Mouse (Mus musculus) adrenal gland, postnatal 36 days (tissue): ENCODE measurements at regions not wholly inside any gene's neighbourhood (a gene's known extent, or its start where the extent isn't known, plus 50 kb on each side); places are given as distances from the start of the nearest gene placed in this dataset.

ENCODE experiments used
- DNase-seq, 2 experiments: peaks; one replicate each; pipeline ENCODE4 v3.0.0; 2021; ENCODE audit warnings: mixed read lengths in 1 of 2

DNA sequence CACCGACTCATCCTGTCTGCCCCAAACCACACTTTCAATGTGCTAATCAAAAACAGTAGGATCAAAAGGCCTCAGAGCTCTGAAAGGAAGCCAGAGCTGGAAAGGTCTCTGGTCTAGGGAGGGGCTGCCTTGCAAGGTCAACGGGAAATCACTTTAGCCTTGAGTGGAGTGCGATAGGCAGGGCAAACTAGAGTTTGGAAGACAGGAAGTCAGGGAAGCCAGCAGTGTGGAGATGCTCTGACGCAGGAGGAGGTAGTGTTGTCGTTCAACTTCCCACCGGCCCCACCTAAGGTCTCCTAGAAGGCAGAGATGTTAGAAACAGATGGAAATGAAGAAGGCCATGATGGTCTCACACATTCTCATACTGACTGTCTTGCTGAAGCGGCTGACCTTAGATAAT, 52.0 kb upstream of the Trp53i11 start:
- DNase-seq = peak; percentile 62 to 69

DNA sequence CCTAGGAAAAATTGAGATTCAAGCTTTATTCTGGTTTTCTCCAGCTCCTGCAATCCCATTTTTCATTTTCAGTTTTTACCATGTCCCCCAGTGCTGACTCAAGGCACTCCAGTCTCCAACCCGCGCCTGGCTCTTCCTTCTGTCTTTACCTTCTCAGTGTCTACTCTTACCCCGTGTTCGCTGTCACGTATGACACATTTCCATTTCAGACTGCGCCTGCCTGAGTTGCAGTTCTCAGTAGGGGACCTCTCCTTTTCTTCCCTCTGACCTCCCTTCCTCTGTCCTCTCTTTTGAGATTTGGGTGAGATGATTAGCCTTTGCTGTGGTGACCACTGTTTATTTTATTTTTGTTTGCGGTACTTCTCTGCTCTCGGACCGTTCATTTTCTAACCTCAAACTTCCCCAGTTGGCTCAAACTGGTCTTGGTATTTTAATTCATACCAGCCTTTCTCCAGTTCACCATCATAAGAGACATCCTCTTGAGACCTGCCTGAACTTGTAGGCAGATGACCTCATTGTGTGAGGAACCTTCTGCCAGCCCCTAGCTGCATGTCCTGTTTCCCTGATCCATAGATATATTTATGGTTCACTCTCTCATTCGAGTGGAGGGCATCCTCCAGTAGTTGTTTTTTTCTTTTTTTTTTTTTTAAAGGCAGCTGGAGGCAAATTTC, 53.9 kb upstream of the Trp53i11 start:
- no peak for DNase-seq

DNA sequence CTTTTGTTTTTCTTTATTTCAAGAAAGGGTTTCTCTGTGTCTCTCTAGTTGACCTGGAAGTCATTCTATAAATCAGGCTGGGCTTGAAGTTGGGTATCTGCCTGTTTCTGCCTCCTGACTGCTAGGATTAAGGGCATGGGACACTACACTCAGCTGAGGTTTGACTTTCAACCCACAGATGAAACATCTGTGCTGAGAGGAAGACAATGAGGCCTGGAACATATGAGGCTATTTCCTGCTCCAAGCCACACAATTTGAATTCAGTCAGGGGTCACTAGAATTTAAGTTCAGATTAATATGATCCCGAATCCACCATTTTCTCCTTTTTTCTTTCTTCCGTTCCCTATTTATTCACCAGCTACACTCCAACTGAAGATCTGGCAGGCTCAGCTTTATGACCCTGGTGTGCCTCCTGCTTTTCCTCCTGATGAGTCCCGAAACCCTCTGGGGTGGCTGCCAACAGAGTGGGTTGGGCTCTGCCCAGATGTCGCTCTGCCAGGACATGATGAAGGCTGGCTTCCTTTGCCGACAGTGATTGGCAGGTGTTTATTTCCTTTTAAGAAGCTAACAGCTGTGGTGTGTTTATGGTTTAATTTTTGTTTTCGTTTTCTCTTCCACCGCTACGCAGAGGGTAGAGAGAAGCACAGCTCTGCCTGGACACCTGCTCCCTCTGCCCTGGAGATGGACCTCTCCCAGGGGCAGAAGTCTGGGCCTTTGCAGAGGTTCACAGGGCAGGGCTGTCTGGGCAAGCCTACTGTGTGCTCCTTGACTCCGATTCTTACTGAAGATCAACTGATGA, 55.3 kb upstream of the Trp53i11 start:
- peak; percentile 87 to 88 for DNase-seq

DNA sequence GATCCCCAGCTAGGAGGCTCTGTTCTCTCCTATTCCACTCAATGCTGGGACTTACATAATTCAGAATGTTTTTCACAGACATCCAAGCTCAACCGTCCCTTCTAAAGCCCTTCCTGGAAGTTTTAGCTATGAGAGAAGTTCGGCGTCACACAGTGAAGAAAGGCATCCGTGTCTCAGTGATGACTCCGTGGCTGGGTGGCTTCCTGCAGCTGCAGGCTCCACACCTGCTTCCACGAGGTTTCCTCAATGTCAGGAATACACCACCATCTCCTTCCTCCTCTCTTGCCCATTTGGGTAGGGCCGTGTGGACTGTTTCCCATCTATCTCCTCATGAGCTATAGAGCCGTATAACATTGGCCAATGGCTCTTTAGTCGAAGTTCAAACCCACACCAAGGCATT, 56.1 kb upstream of the Trp53i11 start:
- no peak for DNase-seq

DNA sequence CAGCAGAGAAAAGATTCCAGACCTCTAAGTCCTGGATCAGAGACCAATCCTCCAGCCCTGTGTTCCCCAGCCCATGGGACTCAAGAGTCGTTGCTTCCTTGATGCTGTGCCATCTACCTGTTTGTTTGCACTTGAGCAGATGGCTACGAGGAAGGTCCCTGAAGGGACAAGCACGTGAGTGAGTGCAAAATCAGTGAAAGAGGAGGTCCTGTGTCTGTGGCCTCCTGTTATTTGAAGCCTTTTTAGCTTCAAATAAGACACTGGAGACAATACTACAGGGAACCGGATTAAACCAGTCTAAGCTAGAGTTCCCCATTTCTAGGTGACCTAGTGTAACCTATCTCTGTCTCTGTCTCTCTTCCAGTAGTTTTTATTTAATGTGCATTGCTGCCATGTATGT, 58.2 kb upstream of the Trp53i11 start:
- no peak for DNase-seq

DNA sequence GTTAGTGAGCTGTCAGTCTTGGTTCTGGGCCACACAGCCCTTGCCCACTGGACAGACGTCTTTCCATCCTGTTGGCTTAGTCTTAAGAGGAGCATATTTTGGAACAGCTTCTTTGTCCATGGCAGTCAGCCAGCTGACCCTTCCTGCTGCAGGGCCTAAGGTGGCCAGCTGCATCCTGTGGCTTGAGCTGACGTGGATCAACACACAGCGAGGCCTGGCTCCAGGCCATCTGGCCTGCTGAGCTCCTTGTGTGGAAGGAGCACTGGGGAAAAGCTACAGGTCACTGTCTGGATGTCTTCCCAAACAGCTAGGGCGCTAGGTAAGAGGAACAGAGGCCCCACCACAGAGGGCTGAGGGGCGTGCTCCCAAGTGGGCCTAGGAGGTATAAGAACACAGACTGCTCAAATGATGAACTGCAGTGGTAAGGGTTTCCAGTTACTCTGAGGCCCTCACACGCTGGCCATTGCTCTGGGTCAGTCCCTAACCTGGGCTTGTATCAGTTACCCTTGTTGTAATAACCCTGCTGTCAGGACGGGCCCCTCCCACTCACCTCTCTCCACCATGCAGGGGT, 60.7 kb upstream of the Trp53i11 start:
- DNase-seq = peak; percentile 83 to 87

DNA sequence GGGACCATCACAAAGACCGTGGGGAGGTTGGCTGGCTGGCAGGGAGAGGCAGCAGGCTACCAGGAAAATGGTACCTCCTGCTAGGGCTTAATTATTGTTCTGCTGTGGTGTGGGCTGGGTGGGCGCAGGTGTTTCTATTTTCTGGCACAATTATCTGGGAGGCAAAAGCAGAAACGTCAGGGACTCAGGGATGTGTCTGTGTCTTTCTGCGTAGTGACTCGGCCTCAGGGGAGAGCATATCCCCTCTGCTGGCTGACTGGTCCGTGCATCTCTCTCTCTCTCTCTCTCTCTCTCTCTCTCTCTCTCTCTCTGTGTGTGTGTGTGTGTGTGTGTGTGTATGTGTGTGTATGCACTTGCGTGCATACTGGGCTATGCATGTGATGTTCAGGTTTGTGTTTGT, 61.2 kb upstream of the Trp53i11 start:
- DNase-seq = no peak

DNA sequence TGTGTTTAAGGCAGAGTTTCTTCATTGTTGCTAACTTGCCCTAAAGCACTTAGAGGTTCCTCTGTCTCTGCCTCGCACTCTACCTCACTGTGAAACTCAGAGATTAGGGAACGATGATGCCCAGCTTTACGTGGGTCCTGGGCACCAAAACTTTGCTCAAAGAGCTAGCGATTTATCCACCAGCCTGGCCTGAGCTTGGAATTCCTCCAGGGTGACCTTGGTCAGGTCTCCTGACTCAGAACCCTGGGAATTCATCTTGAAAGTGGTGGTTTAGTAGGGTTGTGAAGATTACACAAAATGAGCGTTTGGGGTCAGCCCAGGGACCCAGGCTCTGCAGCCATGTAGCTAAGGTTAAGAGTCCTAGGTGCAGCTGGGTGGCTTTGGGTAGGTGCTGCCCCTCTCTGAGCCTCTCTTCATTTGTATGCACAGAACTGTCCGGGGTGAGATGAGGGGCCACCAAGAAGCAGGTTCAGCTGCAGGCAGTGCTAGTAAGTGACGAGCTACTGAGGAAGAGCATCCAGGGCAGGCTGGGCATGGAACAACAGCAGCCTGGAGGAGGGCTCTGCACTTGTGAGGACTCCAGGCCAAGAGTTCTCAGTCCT, 62.4 kb upstream of the Trp53i11 start:
- peak; percentile 56 to 62 for DNase-seq

DNA sequence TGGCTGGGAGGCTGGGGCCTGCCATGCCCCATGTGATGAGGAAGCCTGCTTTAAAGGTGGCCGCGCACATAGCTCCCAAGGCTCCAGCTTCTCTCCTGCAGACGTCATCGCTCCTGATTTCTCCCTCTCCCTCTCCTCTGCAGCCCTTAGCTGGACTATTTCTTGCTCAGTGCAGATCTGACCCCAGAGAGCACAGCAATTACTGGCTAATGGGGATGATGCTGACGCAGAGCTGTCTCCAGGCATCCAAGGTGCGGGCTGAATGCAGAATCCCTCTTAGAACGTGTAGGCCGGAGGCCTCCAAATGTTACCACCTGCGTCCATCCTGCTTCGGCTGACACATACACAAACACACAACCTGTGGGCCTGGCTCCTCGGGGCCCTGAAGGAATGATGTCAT, 63.5 kb upstream of the Trp53i11 start:
- DNase-seq = no peak

DNA sequence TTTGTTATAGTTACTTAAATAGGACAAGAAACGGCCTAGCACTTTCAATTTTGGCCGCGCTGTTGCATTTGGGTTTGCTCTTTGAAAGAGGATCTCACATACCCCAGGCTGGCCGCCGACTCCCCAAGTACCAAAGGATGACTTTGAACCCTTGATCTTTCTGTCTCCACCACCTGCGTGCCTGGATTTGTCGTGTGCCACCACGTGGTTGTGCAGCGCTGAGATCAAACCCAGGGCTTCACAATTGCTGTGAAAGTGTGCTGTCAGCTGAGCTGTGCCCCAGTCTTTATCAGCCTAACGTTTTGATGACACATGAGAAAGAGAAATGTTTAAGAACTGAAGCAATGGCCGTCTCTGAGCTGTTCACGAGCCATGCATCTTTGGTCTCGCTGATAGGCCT, 67.0 kb upstream of the Trp53i11 start:
- DNase-seq = no peak

DNA sequence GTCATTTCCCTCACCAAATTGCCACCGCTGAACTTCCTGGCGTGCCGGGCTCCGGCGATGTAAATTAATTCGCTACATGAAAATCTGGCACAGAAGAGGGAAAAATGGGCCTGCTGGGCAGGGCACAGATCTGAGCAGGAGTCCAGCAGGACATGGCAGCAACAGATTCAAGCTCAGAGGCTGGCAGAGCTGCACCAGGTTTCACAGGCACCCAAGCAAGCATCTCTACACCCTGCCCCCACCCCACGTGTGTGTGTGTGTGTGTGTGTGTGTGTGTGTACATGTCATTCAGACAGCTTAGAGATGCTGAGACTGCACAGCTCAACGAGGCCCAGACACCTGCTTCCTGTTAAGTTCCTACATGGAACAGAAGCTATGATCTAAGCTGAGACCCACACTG, 68.3 kb upstream of the Trp53i11 start:
- DNase-seq = no peak

DNA sequence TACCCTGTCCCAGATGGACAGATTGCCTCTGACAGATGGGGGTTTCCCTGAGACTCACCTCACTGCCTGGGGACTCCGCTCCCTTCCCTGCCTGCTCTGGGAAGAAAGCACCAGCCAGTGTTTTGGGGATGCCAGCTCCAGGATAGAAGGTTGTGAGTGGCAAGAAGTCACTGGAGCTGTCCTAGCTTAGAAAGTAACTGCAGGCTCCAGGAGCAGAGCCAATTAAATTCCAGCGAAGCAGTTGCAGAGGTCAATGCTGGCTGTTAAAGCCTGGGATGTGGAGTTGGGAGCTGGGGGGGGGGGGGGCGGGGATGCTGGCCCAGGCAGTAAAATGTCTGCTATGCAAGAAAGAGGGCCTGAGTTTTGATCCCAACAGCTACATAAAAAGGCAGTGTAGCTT, 69.3 kb upstream of the Prdm11 start:
- no peak for DNase-seq

DNA sequence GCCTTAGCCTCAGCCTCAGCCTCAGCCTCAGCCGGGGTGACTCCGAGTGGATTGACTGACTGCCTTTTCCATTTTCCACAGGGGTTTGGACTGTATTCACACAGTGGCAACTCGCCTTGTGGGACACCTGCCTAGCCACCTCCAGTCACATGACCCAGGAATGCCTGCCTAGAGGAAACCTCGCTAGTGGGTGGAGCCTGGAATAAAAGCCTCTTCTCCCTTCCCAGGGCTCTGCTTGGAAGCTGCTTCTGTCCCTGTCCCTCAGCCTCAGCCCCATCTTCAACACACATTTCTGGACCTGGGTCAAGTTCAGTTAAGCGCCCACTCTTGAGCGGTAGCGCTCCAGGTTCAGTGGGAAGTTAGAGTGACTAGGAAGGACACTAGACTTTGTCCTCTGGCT, 68.0 kb upstream of the Prdm11 start:
- DNase-seq = no peak

DNA sequence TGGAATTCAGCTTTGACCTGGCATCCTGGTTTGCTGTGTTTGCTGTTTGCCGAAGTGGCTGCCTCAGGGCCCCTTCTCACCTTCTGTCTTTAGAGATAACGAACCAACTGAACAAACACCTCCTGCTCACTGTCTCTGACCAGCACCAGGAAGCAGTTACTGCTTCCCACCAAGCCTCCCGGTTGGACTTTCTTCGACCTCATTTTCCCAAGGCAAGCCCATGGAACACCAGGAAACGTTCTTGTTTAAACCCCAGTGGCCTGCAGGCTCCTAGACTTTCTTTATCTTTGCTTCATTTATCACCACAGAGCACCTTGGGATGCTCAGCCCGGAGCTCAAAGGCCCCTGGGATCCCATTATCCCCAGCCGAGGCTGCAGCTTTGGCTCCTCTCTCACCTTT, 66.4 kb upstream of the Prdm11 start:
- no peak for DNase-seq

DNA sequence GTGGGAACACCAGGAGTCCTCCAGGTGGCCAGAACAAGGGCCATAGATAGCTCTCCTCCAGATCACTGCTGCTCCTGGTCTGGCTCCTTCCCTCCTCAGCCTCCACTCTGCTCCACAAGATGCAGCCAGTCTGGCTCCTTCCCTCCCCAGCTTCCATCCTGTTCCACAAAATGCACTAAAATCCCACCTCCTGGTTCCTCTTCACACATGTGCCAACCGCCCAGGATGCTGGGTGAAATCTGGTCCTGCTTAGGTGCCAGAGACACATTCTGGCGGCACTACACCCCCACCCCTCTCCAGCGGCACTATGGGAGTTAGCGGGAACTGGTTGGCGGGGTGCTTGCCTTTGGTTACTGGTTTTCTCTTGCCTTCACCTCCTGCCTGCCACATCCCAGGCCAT, 64.9 kb upstream of the Prdm11 start:
- DNase-seq = no peak

DNA sequence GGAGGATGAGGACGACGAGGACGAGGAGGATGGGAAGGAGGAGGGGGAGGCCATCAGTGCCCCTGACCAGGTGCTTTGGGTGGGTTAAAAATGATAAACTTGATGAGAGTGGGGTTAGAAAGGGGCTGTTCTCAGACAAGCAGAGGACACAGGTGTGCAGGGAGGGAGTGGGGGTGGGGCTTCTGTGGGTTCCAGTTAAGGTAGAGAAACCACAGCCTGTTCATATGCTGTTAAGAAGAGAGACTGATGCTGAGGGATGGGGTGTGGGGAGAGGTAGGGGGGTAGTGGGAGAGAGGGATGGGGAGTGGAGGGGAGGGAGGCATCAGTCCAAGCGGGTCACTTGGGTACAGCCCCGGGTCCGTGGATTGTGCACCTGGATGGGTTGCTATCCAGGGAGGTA, 60.6 kb upstream of the Prdm11 start:
- no peak for DNase-seq

DNA sequence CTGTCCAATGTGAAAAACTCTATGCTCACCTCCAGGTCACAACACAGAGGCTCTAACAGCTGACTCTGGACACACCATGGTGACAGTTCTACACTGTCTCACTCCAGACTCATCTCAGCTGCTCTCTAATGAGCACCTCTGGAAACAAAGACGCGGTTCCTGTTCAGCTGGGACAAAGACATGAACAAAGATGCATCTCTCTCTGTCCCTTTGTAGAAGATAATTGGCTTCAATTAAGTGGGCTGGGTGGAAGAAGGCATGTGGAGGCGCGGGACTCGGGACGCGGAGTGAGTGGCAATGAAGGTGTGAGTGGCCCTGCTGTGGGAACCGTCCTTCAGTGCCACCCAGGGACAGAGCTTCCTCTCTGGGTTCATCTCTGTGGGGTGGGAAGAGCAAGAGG, 56.0 kb upstream of the Prdm11 start:
- no peak for DNase-seq

DNA sequence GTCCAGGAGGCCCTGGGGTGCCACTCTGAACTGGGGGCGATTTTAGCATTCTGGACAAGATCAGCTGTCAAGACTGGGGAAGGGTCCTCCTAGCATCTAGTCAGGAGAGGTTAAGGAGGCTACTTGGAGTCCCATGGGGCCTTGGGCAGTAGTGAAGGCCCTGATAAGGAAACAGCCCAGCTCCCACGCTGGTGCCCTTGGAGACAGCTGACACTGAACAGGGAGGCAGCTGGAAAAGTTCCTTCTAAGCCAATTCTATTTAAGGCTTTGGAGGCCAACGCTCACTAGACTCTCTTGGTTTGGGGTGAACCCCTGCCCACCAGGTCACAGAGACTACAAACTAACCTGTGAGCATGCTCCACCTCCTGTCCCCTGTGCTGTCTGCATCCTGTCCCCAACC, 53.8 kb upstream of the Prdm11 start:
- DNase-seq = peak in 1 of 2 experiments; percentile 34

DNA sequence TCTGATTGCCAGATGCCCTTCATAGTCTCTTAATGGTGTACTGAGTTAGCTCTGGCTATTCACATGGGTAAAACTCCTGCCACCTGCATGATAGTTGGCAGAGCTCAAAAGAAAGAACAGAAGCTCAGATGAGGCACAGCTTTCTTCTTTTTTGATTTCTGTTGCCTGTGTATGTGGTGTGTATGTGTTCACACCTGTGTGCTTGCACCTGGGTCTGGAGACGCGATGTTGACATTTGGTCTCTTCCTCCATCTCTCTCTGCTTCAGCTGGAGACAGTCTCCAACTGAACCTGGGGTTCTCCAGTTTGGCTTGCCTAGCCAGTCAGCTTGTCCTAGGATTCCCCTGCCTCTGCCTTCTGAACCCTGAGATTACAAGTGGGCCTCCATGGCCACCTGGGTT, 51.0 kb upstream of the Prdm11 start:
- no peak for DNase-seq

DNA sequence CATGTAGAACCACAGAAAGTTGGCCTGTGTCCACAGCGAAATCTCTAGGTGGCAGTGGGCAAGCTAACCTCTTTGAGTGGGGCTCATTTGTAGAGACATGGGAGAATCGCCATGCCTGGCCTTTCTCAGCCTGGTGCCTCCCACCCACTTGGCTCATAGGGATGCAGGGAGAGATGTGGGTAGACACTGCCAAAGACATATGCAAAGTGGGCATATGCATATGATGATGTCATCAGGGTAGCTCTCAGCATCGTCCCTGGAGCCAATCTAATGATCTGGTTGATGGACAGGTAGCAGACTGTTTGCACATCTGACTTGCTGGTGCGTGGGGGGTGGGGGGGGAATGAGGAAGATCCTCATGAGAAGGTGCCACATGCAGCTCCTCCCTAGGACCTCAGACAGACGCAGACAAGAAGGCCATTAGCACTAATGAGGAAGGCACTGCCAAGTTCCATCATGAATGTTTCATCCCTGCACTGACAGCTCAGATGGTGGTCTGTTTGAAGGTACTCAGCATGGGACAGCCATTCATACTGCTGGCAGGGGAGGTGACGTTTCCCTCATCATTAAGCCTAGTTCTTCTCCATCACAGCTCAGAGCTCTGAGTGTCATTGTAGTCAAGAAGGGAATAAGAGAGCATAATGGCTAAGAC, 50.2 kb upstream of the Prdm11 start:
- no peak for DNase-seq
